Mouse (Mus musculus) MEL (cell line): ENCODE measurements around the gene Scn1b. TPM values are rescaled to one million over a fixed set of nuclear protein-coding genes. Genes with fewer than 3 reads are reported as not detected.

Source experiments
- DNase-seq: peaks from one replicate; pipeline ENCODE4 v3.0.0; 2011; ENCODE audit warnings: low read depth, low spot score
- H3K27ac ChIP-seq: 2 replicates; pipeline ENCODE4 v1.5.1; 2012; ENCODE audit warnings: low read depth, mild to moderate bottlenecking, control low read depth, low read length, moderate library complexity; ENCODE audit not compliant: control insufficient read depth
- H3K27me3 ChIP-seq, 2 experiments: fragments of 150-350 bp in 1 of 2; sonication (generic) in 1 of 2; 2 replicates each; pipeline ENCODE4 v1.6.1; 2012; ENCODE audit warnings: low read length in 2 of 2, mild to moderate bottlenecking in 2 of 2, improper control_type of control experiment in 1 of 2, moderate library complexity in 1 of 2; ENCODE audit not compliant: insufficient read depth in 2 of 2, control insufficient read depth in 1 of 2
- H3K36me3 ChIP-seq, 2 experiments: 2 replicates each; pipeline ENCODE4 v1.6.1; 2012 to 2014; ENCODE audit warnings: low read length in 2 of 2, improper control_type of control experiment in 1 of 2, inconsistent platforms in 1 of 2, mild to moderate bottlenecking in 1 of 2; ENCODE audit not compliant: insufficient read depth in 2 of 2, control insufficient read depth in 1 of 2
- H3K4me1 ChIP-seq, 2 experiments: fragments of 150-350 bp in 1 of 2; sonication (generic) in 1 of 2; 2 replicates each; pipeline ENCODE4 v1.6.1; 2012; ENCODE audit warnings: low read length in 2 of 2, improper control_type of control experiment in 1 of 2, mild to moderate bottlenecking in 1 of 2; ENCODE audit not compliant: insufficient read depth in 2 of 2, control insufficient read depth in 1 of 2
- H3K4me3 ChIP-seq, 2 experiments: fragments of 150-350 bp in 1 of 2; sonication (generic) in 1 of 2; 2 replicates each; pipeline ENCODE4 v1.5.1; 2012; ENCODE audit warnings: low read depth in 2 of 2, low read length in 2 of 2, mild to moderate bottlenecking in 2 of 2, moderate library complexity in 2 of 2, control low read depth in 1 of 2, improper control_type of control experiment in 1 of 2; ENCODE audit not compliant: control insufficient read depth in 1 of 2, insufficient read depth in 1 of 2
- H3K79me2 ChIP-seq: 2 replicates; pipeline ENCODE4 v1.6.1; 2012; ENCODE audit warnings: mild to moderate bottlenecking, low read length, moderate library complexity; ENCODE audit not compliant: control insufficient read depth, poor library complexity, insufficient read depth
- H3K9ac ChIP-seq: 2 replicates; pipeline ENCODE4 v1.6.1; 2012; ENCODE audit warnings: low read depth, mild to moderate bottlenecking, control low read depth, low read length, moderate library complexity; ENCODE audit not compliant: control insufficient read depth, poor library complexity, severe bottlenecking
- H3K9me3 ChIP-seq: fragments of 150-350 bp; sonication (generic); replicated peaks from 2 replicates; pipeline ENCODE4 v1.6.1; 2012; ENCODE audit warnings: mild to moderate bottlenecking, low read length, improper control_type of control experiment, moderate library complexity; ENCODE audit not compliant: insufficient read depth
- BHLHE40 ChIP-seq: IDR thresholded peaks from 2 replicates; pipeline ENCODE4 v1.6.1; 2012; ENCODE audit warnings: low read depth, mild to moderate bottlenecking, inconsistent platforms, low read length, improper control_type of control experiment, borderline replicate concordance
- CHD2 ChIP-seq: IDR thresholded peaks from 2 replicates; pipeline ENCODE4 v1.6.1; 2011; ENCODE audit warnings: low read length, improper control_type of control experiment
- CTCF ChIP-seq, 3 experiments: IDR thresholded peaks in 2 of 3; conservative IDR thresholded peaks in 1 of 3; 2 replicates each; pipeline ENCODE4 v1.5.1; 2011 to 2012; ENCODE audit warnings: low read length in 3 of 3, low read depth in 2 of 3, mild to moderate bottlenecking in 2 of 3, improper control_type of control experiment in 1 of 3, inconsistent platforms in 1 of 3, mixed read lengths in 1 of 3, moderate library complexity in 1 of 3; ENCODE audit not compliant: control insufficient read depth in 1 of 3, insufficient read depth in 1 of 3, poor library complexity in 1 of 3, severe bottlenecking in 1 of 3
- ETS1 ChIP-seq: IDR thresholded peaks from 2 replicates; pipeline ENCODE4 v1.6.1; 2012; ENCODE audit warnings: low read depth, mild to moderate bottlenecking, inconsistent platforms, low read length, improper control_type of control experiment, moderate library complexity
- HCFC1 ChIP-seq: IDR thresholded peaks from 2 replicates; pipeline ENCODE4 v1.6.1; 2012; ENCODE audit warnings: low read depth, mild to moderate bottlenecking, inconsistent platforms, low read length, improper control_type of control experiment, moderate library complexity
- JUND ChIP-seq: IDR thresholded peaks from 2 replicates; pipeline ENCODE4 v1.6.1; 2011; ENCODE audit warnings: low read depth, mild to moderate bottlenecking, improper control_type of control experiment, low read length
- KAT2A ChIP-seq: conservative IDR thresholded peaks from 2 replicates; pipeline ENCODE4 v1.6.1; 2012; ENCODE audit warnings: low read depth, low read length, improper control_type of control experiment, inconsistent platforms
- MEF2A ChIP-seq: IDR thresholded peaks from 2 replicates; pipeline ENCODE4 v1.6.1; 2014; ENCODE audit warnings: low read depth, mild to moderate bottlenecking, inconsistent platforms, low read length, improper control_type of control experiment; ENCODE audit not compliant: poor library complexity, insufficient replicate concordance, severe bottlenecking; ENCODE audit errors: extremely low read depth
- MXI1 ChIP-seq: IDR thresholded peaks from 2 replicates; pipeline ENCODE4 v1.6.1; 2011; ENCODE audit warnings: mild to moderate bottlenecking, low read depth, low read length, improper control_type of control experiment
- MYC ChIP-seq: IDR thresholded peaks from 2 replicates; pipeline ENCODE4 v1.6.1; 2011; ENCODE audit warnings: low read depth, mild to moderate bottlenecking, low read length, improper control_type of control experiment, moderate library complexity
- NELFE ChIP-seq: IDR thresholded peaks from 2 replicates; pipeline ENCODE4 v1.6.1; 2011; ENCODE audit warnings: low read depth, low read length, improper control_type of control experiment
- NRF1 ChIP-seq: IDR thresholded peaks from 2 replicates; pipeline ENCODE4 v1.6.1; 2014; ENCODE audit warnings: low read depth, mild to moderate bottlenecking, inconsistent platforms, low read length, improper control_type of control experiment, moderate library complexity; ENCODE audit not compliant: poor library complexity, insufficient read depth, severe bottlenecking
- POLR2AphosphoS2 ChIP-seq: IDR thresholded peaks from 2 replicates; pipeline ENCODE4 v1.6.1; 2011; ENCODE audit warnings: low read length, improper control_type of control experiment
- RAD21 ChIP-seq: IDR thresholded peaks from 2 replicates; pipeline ENCODE4 v1.6.1; 2011; ENCODE audit warnings: mild to moderate bottlenecking, low read depth, low read length, improper control_type of control experiment
- RCOR1 ChIP-seq: IDR thresholded peaks from 2 replicates; pipeline ENCODE4 v1.6.1; 2012; ENCODE audit warnings: low read depth, mild to moderate bottlenecking, inconsistent platforms, low read length, improper control_type of control experiment
- SIN3A ChIP-seq: IDR thresholded peaks from 2 replicates; pipeline ENCODE4 v1.6.1; 2012; ENCODE audit warnings: low read length, improper control_type of control experiment, inconsistent platforms
- SMC3 ChIP-seq: IDR thresholded peaks from 2 replicates; pipeline ENCODE4 v1.6.1; 2011; ENCODE audit warnings: low read depth, low read length, improper control_type of control experiment
- TAL1 ChIP-seq: IDR thresholded peaks from 2 replicates; pipeline ENCODE4 v1.6.1; 2012; ENCODE audit warnings: mild to moderate bottlenecking, inconsistent platforms, low read length, moderate library complexity, mixed read lengths
- TBP ChIP-seq: IDR thresholded peaks from 2 replicates; pipeline ENCODE4 v1.8.0; 2011; ENCODE audit warnings: low read depth, low read length, improper control_type of control experiment
- TCF12 ChIP-seq: IDR thresholded peaks from 2 replicates; pipeline ENCODE4 v1.6.1; 2014; ENCODE audit warnings: low read depth, mild to moderate bottlenecking, inconsistent platforms, low read length, improper control_type of control experiment, moderate library complexity
- UBTF ChIP-seq: IDR thresholded peaks from 2 replicates; pipeline ENCODE4 v1.6.1; 2012; ENCODE audit warnings: low read depth, mild to moderate bottlenecking, inconsistent platforms, low read length, improper control_type of control experiment, moderate library complexity, borderline replicate concordance; ENCODE audit not compliant: insufficient read depth
- USF1 ChIP-seq: IDR thresholded peaks from 2 replicates; pipeline ENCODE4 v1.6.1; 2014; ENCODE audit warnings: low read depth, mild to moderate bottlenecking, inconsistent platforms, low read length, improper control_type of control experiment, moderate library complexity
- USF2 ChIP-seq, 2 experiments: IDR thresholded peaks; 2 replicates each; pipeline ENCODE4 v1.6.1; 2011 to 2012; ENCODE audit warnings: improper control_type of control experiment in 2 of 2, low read length in 2 of 2, borderline replicate concordance in 1 of 2, inconsistent platforms in 1 of 2, low read depth in 1 of 2, mild to moderate bottlenecking in 1 of 2; ENCODE audit not compliant: insufficient read depth in 1 of 2
- ZMIZ1 ChIP-seq: IDR thresholded peaks from 2 replicates; pipeline ENCODE4 v1.6.1; 2012; ENCODE audit warnings: low read depth, mild to moderate bottlenecking, inconsistent platforms, low read length, improper control_type of control experiment, moderate library complexity
- ZNF384 ChIP-seq: IDR thresholded peaks from 2 replicates; pipeline ENCODE4 v1.6.1; 2012; ENCODE audit warnings: low read depth, mild to moderate bottlenecking, inconsistent platforms, low read length, improper control_type of control experiment
- polyA plus RNA-seq, 2 experiments: library from polyadenylated mRNA; stranded (reverse) in 1 of 2; unstranded in 1 of 2; fragments of >175 nt in 1 of 2; fragments of >200 nt in 1 of 2; gene quantifications; 2 replicates each; pipeline versions ENCODE4 v1.2.1 to v1.2.4; 2012; ENCODE audit warnings: low replicate concordance in 2 of 2, low read depth in 1 of 2; ENCODE audit not compliant: insufficient read length in 2 of 2, insufficient read depth in 1 of 2, missing spikeins in 1 of 2
- total RNA-seq: library from RNA; depleted of rRNA; stranded (reverse); fragments of 300-350 nt; gene quantifications from 2 replicates; pipeline ENCODE4 v1.2.3, GENCODE M21; 2012

Gene Scn1b
- total and polyA plus RNA-seq, 3 experiments = not detected

DNA sequence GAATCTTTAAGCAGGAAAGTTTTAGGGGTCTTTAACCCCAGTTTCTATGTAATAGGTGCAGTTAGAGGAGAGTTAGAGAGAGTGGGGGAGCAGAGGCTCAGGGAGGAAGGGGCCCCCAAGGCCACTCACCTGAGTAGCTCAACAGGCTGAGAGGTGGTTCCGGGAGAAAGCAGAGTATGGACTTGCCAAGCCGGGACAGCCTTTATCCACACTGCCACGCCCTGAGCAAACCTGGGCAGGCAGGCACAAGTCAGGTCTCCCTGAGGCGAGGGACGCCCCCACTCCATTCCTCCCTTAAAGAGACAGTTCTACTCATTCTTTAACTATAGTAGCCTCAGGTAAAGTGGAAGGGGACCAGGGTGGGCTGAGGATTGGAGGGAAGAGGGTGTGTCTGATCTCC lies 50.3 kb downstream of the Scn1b start, which contains the start of gene Fxyd3:
TSS of gene Fxyd3 (minus strand) at position 213 of the 400 bp plus-strand sequence.
- Histone ChIP-seq H3K36me3 (no peaks in the 10 kb centered on the region), H3K4me1 (no peaks in the 10 kb centered on the region), H3K79me2 (no peaks in the 10 kb centered on the region), H3K9me3 (no peaks in the 10 kb centered on the region), H3K27me3 (peaks cover 0 to 3% of the 10 kb centered on the region in 2 experiments; a peak in 2 of 4 replicates), H3K4me3 (no peak within 1 kb of the TSS), H3K9ac (no peak within 1 kb of the TSS), H3K27ac (no peak within 1 kb of the TSS)
- TF ChIP-seq NELFE (no peak), TBP (no peak), NRF1 (no peak), JUND (no peak), RCOR1 (no peak), TAL1 (no peak), KAT2A (no peak), POLR2AphosphoS2 (no peak), ETS1 (no peak), MYC (no peak), SMC3 (no peak)
- no peak for DNase-seq

DNA sequence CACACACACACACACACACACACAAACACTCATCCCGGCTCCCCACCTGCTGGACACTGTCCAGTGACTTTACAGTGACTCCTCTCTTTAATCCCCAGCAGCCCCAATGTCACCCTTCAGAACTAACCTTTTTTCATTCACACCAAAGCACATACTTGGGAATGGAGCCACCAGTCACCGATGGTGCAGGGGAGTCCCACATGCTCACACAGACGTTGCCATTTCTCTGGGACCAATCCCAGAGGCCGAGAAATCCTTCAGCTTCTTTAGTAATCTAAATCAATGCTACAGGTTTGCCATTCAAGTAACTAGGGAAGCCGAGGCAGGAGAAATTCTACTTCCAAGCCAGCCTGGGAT lies 52.1 kb downstream of the Scn1b start:
- H3K4me3 ChIP-seq = no peak overlapping the region
- no peak for DNase-seq
- H3K9ac ChIP-seq = no peak overlapping the region
- H3K79me2 ChIP-seq = no peaks in the 10 kb centered on the region
- TF ChIP-seq ZMIZ1 (no peak), MEF2A (no peak), POLR2AphosphoS2 (no peak)
- no peaks in the 10 kb centered on the region; a peak in 2 of 4 replicates for H3K27me3 ChIP-seq
- no peaks in the 10 kb centered on the region for H3K36me3 ChIP-seq
- no peaks in the 10 kb centered on the region for H3K9me3 ChIP-seq
- no peak overlapping the region for H3K27ac ChIP-seq
- no peaks in the 10 kb centered on the region for H3K4me1 ChIP-seq

DNA sequence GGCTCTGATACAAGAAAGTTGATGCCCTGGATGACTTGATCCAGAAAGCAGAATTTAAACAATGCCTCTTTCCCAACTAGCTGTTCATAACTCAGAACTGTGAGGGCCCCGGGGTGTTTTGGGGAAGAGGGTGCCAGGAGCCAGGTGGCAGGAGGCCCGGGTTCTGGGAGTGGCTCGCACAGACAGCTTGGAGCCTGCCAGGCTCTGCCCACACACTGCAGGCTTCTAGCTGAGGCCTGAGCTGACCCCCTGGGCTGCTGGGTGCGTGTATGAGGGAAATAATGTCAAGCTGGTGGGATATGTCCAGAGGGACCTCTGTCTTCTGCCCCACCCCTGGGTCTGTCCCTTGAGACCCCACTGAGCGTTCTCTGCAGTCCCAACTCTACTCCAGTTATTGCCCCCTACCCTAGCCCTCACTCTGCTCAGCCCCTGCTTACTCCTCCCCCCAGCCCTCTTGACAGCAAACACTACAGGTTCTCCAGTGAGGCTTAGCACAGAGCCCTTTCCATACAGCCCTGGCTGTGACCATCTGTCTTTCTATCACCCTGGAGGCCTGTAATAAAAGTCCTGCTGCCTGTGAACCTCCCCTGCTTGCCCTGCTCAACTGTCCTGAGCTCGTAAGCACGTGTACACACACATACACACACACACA lies 52.6 kb downstream of the Scn1b start:
- Histone ChIP-seq H3K4me3 (no peak overlapping the region), H3K27me3 (no peaks in the 10 kb centered on the region; a peak in 2 of 4 replicates)
- no peak for TF ChIP-seq KAT2A
- TF ChIP-seq ZMIZ1 = no peak
- TF ChIP-seq CHD2 = no peak
- no peak for TF ChIP-seq ETS1
- TF ChIP-seq BHLHE40 = no peak
- no peak for TF ChIP-seq TAL1
- TF ChIP-seq HCFC1 = no peak
- TF ChIP-seq USF2 (IDR thresholded peaks at IDR 0.05; ENCODE audit: borderline replicate concordance in 1 of 2, insufficient read depth in 1 of 2, low read depth in 1 of 2, low read length in 2 of 2) = no peak
- TF ChIP-seq ZNF384 = no peak
- TF ChIP-seq TCF12 = no peak
- no peak for TF ChIP-seq MXI1
- TF ChIP-seq CTCF (IDR thresholded peaks at IDR 0.05 in 2 of 3, conservative IDR thresholded peaks at IDR 0.05 in 1 of 3; ENCODE audit: control insufficient read depth in 1 of 3, insufficient read depth in 1 of 3, low read depth in 2 of 3, low read length in 3 of 3, poor library complexity in 1 of 3, severe bottlenecking in 1 of 3) = no peak
- TF ChIP-seq USF1 = no peak
- TF ChIP-seq SIN3A = no peak
- no peak for TF ChIP-seq UBTF
- no peak for TF ChIP-seq RAD21

More for the DNA sequence above, 52.6 kb downstream of the Scn1b start:
- no peak for DNase-seq
- H3K9me3 ChIP-seq = no peaks in the 10 kb centered on the region
- no peaks in the 10 kb centered on the region for H3K4me1 ChIP-seq
- H3K27ac ChIP-seq = no peak overlapping the region
- no peaks in the 10 kb centered on the region for H3K79me2 ChIP-seq
- no peak overlapping the region for H3K9ac ChIP-seq
- H3K36me3 ChIP-seq = no peaks in the 10 kb centered on the region
